Comparison of ENCODE assay signal across 8 mouse cellular contexts in the genomic region with DNA sequence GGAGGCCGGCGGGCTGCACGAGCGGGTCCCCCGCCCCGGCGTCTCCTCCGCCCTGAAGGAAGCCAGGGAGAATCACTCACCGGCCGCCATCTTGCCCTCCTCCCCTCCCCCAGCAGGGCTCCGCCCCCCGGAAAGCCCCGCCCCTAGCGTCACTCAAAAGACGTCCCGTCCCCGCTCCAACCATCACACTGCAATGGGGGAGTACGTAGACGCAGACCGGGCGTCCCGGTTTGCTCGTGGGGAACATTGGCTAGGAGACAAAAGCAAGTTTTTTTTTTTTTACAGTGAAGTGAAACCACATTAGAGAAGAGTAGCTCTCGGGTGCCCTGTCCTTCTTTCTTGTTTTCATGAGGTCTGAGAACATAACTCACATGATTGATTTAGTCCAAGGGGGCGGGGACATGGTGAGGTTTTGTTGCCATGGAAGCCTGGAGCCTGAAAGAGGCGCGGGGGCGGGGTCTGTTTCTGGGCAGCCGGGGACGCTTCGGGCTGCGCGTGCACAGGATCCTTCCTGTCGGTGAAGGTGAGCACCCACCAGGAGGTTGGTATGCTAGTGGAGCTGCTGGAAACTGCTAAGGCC. TPM values are rescaled to one million over a fixed set of nuclear protein-coding genes. Genes with fewer than 3 reads are reported as not detected.
A peak's percentile ranks its signal among the peaks of the same experiment; 100 is the strongest.
DNase-seq lines count a peak whose midpoint lies in the region; ATAC-seq lines count a peak whose summit lies in the region.

A gene (minus strand): TSS at position 107 of the 580 bp plus-strand sequence.

- peak within 1 kb of the TSS; percentile 86 for H3K9ac ChIP-seq in lung, embryonic 16.5 days (ENCODE audit: low read length)

- 0 out of 2 replicates have a peak, but pooled peaks cover 2% of the 10 kb centered on the region for H3K4me1 ChIP-seq in lung, embryonic 16.5 days (replicated peaks; ENCODE audit: control insufficient read depth, insufficient read depth, low read length)

- peak within 1 kb of the TSS; percentile 89 for H3K4me3 ChIP-seq in lung, embryonic 16.5 days (ENCODE audit: low read length)

- peak; percentile 92 for DNase-seq in MEL-GATA-1-ER (ENCODE audit: extremely low read depth, low read depth)
- peak; percentile 95 for DNase-seq in cerebellum, adult 8-10 months
- DNase-seq in forelimb bud, embryonic 11.5 days (ENCODE audit: low read depth, low spot score): peak; percentile 93
- peak; percentile 99 for DNase-seq in layer of hippocampus, adult 9-10 months (ENCODE audit: low spot score)
- DNase-seq in ovary, postnatal 10 days (ENCODE audit: low spot score): peak; percentile 90
- DNase-seq in thymus, postnatal 10 days (ENCODE audit: low spot score in 2 of 2): peak; percentile 95 to 98

- ATAC-seq in hematopoietic stem cell, adult 5-6 weeks (replicated peaks in 1 of 2; ENCODE audit: insufficient read depth in 1 of 2, low FRiP score in 2 of 2, low TSS enrichment in 1 of 2, low read depth in 1 of 2, poor library complexity in 2 of 2, severe bottlenecking in 2 of 2): peak; percentile 93 to 94
- peak; percentile 98 for ATAC-seq in lung, embryonic 16.5 days (ENCODE audit: low read depth)

- WGBS in lung, embryonic 16.5 days: 0% methylated on average over 25 of the region's 34 CpGs

- peak within 1 kb of the TSS; percentile 87 for H3K27ac ChIP-seq in lung, embryonic 16.5 days (ENCODE audit: low read length)

- H3K9me3 ChIP-seq in lung, embryonic 16.5 days (ENCODE audit: control insufficient read depth, low read length): no peaks in the 10 kb centered on the region

- no peaks in the 10 kb centered on the region for H3K27me3 ChIP-seq in lung, embryonic 16.5 days (ENCODE audit: control insufficient read depth, insufficient read depth, low read depth, low read length)

- peak within 1 kb of the TSS; percentile 97 for H3K4me2 ChIP-seq in lung, embryonic 16.5 days (ENCODE audit: low read depth, low read length)

- no peaks in the 10 kb centered on the region for H3K36me3 ChIP-seq in lung, embryonic 16.5 days (ENCODE audit: control insufficient read depth, insufficient read depth, low read length)

RNA-seq across cellular contexts. Expression of the gene that starts here (rescaled TPM):
- 30.4 and 60.7 TPM in 2 replicates for total RNA-seq in hematopoietic stem cell, adult 5-6 weeks (2017)
- polyA plus RNA-seq in lung, embryonic 16.5 days (2015; fragmentation: Nextera tagmentation; extraction: Ambion mirVana): 53.8 and 57.7 TPM in 2 replicates

Comparison
In these comparisons a context has a peak if more than half of its experiments do, and no peak if none do; other contexts are left out.
1. Peak in every context shown above with its lines: DNase-seq, ATAC-seq, H3K4me3 ChIP-seq and H3K27ac ChIP-seq.